Mouse (Mus musculus): ENCODE results near the gene Rbx1. TPM values are rescaled to one million over a fixed set of nuclear protein-coding genes. Genes with fewer than 3 reads are reported as not detected.
A peak's percentile ranks its signal among the peaks of the same experiment; 100 is the strongest.

Gene Rbx1
- polyA plus RNA-seq, 1 experiment from 2014 or later = 454 TPM

DNA sequence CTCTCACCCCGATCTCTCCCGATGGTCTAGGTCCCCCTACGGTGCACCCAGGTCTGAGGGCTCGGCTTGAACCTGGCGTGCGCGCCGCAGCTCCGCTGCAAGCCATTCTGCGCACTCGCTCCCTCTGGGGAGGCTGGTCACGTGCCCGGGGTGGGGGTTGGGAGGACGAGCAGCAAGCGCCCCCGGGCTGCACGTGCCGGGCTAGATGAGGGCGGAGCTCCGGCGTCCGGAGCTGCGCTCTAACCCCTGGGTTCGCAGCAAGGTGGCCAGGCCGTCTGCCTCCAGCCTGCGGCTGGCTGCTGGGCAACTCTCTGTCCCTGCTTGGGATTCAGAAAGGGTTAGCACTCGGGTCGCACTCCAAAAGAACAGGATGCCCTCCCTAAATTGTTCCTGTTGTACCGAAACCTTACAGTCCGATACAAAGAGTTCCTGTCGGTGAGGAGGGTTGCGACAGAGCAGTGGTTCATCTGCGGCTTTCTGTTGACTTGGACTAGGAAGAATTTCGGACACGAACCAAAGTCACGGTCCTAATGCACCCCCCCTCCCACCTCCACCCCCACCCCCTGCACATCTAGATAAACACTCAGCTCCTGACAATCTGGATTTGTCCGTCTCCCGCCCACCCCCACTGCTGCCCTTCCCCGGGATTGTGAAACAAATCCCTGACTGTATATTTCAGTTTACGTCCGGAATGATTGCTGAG is 57.2 kb downstream of the Rbx1 start:
- Histone ChIP-seq H3K4me2 (peak overlapping the region; percentile 99), H3K9ac (peak overlapping the region; percentile 45), H3K4me1 (peaks cover 18% of the 10 kb centered on the region; the same call in 1 of the 2 replicates), H3K36me3 (no peaks in the 10 kb centered on the region), H3K9me3 (no peaks in the 10 kb centered on the region), H3K4me3 (peak overlapping the region; percentile 67), H3K27ac (peak overlapping the region; percentile 90), H3K27me3 (no peaks in the 10 kb centered on the region)
- ATAC-seq (ENCODE audit: insufficient number of reproducible peaks, low FRiP score, low TSS enrichment, low read depth) = peak; percentile 84
- WGBS = under 1% methylated on average over 41 of the region's 41 CpGs

DNA sequence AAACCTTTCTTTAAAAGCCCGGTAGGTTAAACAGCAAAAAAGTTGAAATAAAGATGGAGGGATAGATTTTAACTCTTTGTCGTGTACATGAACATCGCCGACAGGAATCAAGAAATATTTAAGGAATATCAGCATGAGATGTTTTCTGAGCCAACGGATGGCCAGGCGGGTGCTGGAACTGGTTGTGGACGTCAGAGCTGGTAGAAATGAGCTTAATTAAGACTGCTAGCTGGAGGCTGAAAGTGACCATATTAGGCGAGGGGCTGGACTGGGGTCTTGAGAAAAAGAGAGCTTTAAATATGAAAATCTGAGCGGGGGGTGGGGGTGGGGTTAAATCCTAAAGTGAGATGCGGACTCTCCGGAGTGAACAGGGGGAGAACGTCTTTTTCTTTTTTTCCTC is 57.8 kb downstream of the Rbx1 start:
- Histone ChIP-seq H3K27ac (peak overlapping the region; percentile 90), H3K9ac (peak overlapping the region; percentile 42), H3K36me3 (no peaks in the 10 kb centered on the region), H3K9me3 (no peaks in the 10 kb centered on the region), H3K4me3 (peak overlapping the region; percentile 67), H3K4me2 (peak overlapping the region; percentile 99), H3K4me1 (peaks cover 18% of the 10 kb centered on the region; the same call in 1 of the 2 replicates), H3K27me3 (no peaks in the 10 kb centered on the region)
- WGBS = under 1% methylated on average over 12 of the region's 12 CpGs
- no peak for ATAC-seq (ENCODE audit: insufficient number of reproducible peaks, low FRiP score, low TSS enrichment, low read depth)

Other genes starting within 250 kb of the Rbx1 start
- gene Mchr1, start 230.8 kb upstream of the Rbx1 start, polyA plus RNA-seq (2015; fragmentation: Nextera tagmentation; extraction: Ambion mirVana) = 1.0 and 1.9 TPM in 2 replicates
- gene Slc25a17, start 105.5 kb upstream of the Rbx1 start, polyA plus RNA-seq (2015; fragmentation: Nextera tagmentation; extraction: Ambion mirVana) = 119 and 124 TPM in 2 replicates
- gene St13, start 66.2 kb upstream of the Rbx1 start, polyA plus RNA-seq (2015; fragmentation: Nextera tagmentation; extraction: Ambion mirVana) = 148 and 151 TPM in 2 replicates
- gene Xpnpep3, start 66.2 kb upstream of the Rbx1 start, polyA plus RNA-seq (2015; fragmentation: Nextera tagmentation; extraction: Ambion mirVana) = 11.0 and 12.0 TPM in 2 replicates
- gene Dnajb7, start 58.0 kb upstream of the Rbx1 start, polyA plus RNA-seq (2015; fragmentation: Nextera tagmentation; extraction: Ambion mirVana) = 1.5 and 1.7 TPM in 2 replicates
- gene Ep300, start 119.1 kb downstream of the Rbx1 start, polyA plus RNA-seq (2015; fragmentation: Nextera tagmentation; extraction: Ambion mirVana) = 16.3 and 18.6 TPM in 2 replicates
- 16.5 and 17.9 TPM in 2 replicates for gene L3mbtl2, start 197.6 kb downstream of the Rbx1 start, polyA plus RNA-seq (2015; fragmentation: Nextera tagmentation; extraction: Ambion mirVana)
- 15.2 and 15.3 TPM in 2 replicates for gene Chadl, start 231.0 kb downstream of the Rbx1 start, polyA plus RNA-seq (2015; fragmentation: Nextera tagmentation; extraction: Ambion mirVana)

Measured in limb, embryonic 15.5 days (tissue).